Mouse (Mus musculus): Measurements from ENCODE around the gene Phf12. TPM values are rescaled to one million over a fixed set of nuclear protein-coding genes. Genes with fewer than 3 reads are reported as not detected.

Phf12 gene
- polyA plus RNA-seq, 1 experiment = 47.4 TPM

- no peaks in the 10 kb centered on the region for H3K4me1 ChIP-seq (ENCODE audit: control insufficient read depth, insufficient read depth, low read length)
- TF ChIP-seq POLR2A (IDR thresholded peaks at IDR 0.05; ENCODE audit: low read depth, low read length) (no peak), CTCF (IDR thresholded peaks at IDR 0.05; ENCODE audit: borderline replicate concordance, insufficient read depth, low read length) (no peak)
- H3K27ac ChIP-seq (ENCODE audit: insufficient read depth, low read length) = no peak overlapping the region
- H3K4me3 ChIP-seq (ENCODE audit: insufficient read depth, low read length) = no peak overlapping the region
These were observed 15.4 kb upstream of the Phf12 start for GRCm38 (mm10) chr11:77967114-77967513.

GRCm38 (mm10) chr11:77968786-77969185 lies 13.8 kb upstream of the Phf12 start:
- H3K4me3 ChIP-seq (ENCODE audit: insufficient read depth, low read length) = no peak overlapping the region
- no peak overlapping the region for H3K27ac ChIP-seq (ENCODE audit: insufficient read depth, low read length)
- no peaks in the 10 kb centered on the region for H3K4me1 ChIP-seq (ENCODE audit: control insufficient read depth, insufficient read depth, low read length)
- TF ChIP-seq CTCF (IDR thresholded peaks at IDR 0.05; ENCODE audit: borderline replicate concordance, insufficient read depth, low read length) = no peak
- no peak for TF ChIP-seq POLR2A (IDR thresholded peaks at IDR 0.05; ENCODE audit: low read depth, low read length)

GRCm38 (mm10) chr11:77970718-77971117 lies 11.8 kb upstream of the Phf12 start:
- no peak overlapping the region for H3K27ac ChIP-seq (ENCODE audit: insufficient read depth, low read length)
- H3K4me1 ChIP-seq (ENCODE audit: control insufficient read depth, insufficient read depth, low read length) = no peaks in the 10 kb centered on the region
- no peak overlapping the region for H3K4me3 ChIP-seq (ENCODE audit: insufficient read depth, low read length)
- TF ChIP-seq POLR2A (IDR thresholded peaks at IDR 0.05; ENCODE audit: low read depth, low read length) (no peak), CTCF (IDR thresholded peaks at IDR 0.05; ENCODE audit: borderline replicate concordance, insufficient read depth, low read length) (no peak)

- no peak overlapping the region for H3K27ac ChIP-seq (ENCODE audit: insufficient read depth, low read length)
- H3K4me3 ChIP-seq (ENCODE audit: insufficient read depth, low read length) = no peak overlapping the region
- TF ChIP-seq CTCF (IDR thresholded peaks at IDR 0.05; ENCODE audit: borderline replicate concordance, insufficient read depth, low read length) (no peak), POLR2A (IDR thresholded peaks at IDR 0.05; ENCODE audit: low read depth, low read length) (no peak)
- H3K4me1 ChIP-seq (ENCODE audit: control insufficient read depth, insufficient read depth, low read length) = no peaks in the 10 kb centered on the region
These were observed 9.0 kb upstream of the Phf12 start for GRCm38 (mm10) chr11:77973520-77973919.

GRCm38 (mm10) chr11:77974325-77974724 lies 8.2 kb upstream of the Phf12 start:
- TF ChIP-seq CTCF (IDR thresholded peaks at IDR 0.05; ENCODE audit: borderline replicate concordance, insufficient read depth, low read length) (no peak), POLR2A (IDR thresholded peaks at IDR 0.05; ENCODE audit: low read depth, low read length) (no peak)
- H3K4me3 ChIP-seq (ENCODE audit: insufficient read depth, low read length) = no peak overlapping the region
- no peaks in the 10 kb centered on the region for H3K4me1 ChIP-seq (ENCODE audit: control insufficient read depth, insufficient read depth, low read length)
- H3K27ac ChIP-seq (ENCODE audit: insufficient read depth, low read length) = no peak overlapping the region

- H3K4me3 ChIP-seq (ENCODE audit: insufficient read depth, low read length) = no peak overlapping the region
- H3K27ac ChIP-seq (ENCODE audit: insufficient read depth, low read length) = no peak overlapping the region
- TF ChIP-seq CTCF (IDR thresholded peaks at IDR 0.05; ENCODE audit: borderline replicate concordance, insufficient read depth, low read length) (no peak), POLR2A (IDR thresholded peaks at IDR 0.05; ENCODE audit: low read depth, low read length) (no peak)
- H3K4me1 ChIP-seq (ENCODE audit: control insufficient read depth, insufficient read depth, low read length) = no peaks in the 10 kb centered on the region
These were observed 6.7 kb upstream of the Phf12 start for GRCm38 (mm10) chr11:77975873-77976272.

GRCm38 (mm10) chr11:77978161-77978560 lies 4.4 kb upstream of the Phf12 start:
- no peaks in the 10 kb centered on the region for H3K4me1 ChIP-seq (ENCODE audit: control insufficient read depth, insufficient read depth, low read length)
- TF ChIP-seq POLR2A (IDR thresholded peaks at IDR 0.05; ENCODE audit: low read depth, low read length) (no peak), CTCF (IDR thresholded peaks at IDR 0.05; ENCODE audit: borderline replicate concordance, insufficient read depth, low read length) (no peak)

GRCm38 (mm10) chr11:77979221-77979809 lies 3.2 kb upstream of the Phf12 start:
- Histone ChIP-seq H3K4me3 (ENCODE audit: insufficient read depth, low read length) (no peak overlapping the region), H3K4me1 (ENCODE audit: control insufficient read depth, insufficient read depth, low read length) (no peaks in the 10 kb centered on the region), H3K27ac (ENCODE audit: insufficient read depth, low read length) (no peak overlapping the region)
- TF ChIP-seq CTCF (IDR thresholded peaks at IDR 0.05; ENCODE audit: borderline replicate concordance, insufficient read depth, low read length) (no peak), POLR2A (IDR thresholded peaks at IDR 0.05; ENCODE audit: low read depth, low read length) (no peak)

More at GRCm38 (mm10) chr11:77978161-77978560, 4.4 kb upstream of the Phf12 start:
- H3K27ac ChIP-seq (ENCODE audit: insufficient read depth, low read length) = no peak overlapping the region
- H3K4me3 ChIP-seq (ENCODE audit: insufficient read depth, low read length) = no peak overlapping the region

- Histone ChIP-seq H3K27ac (ENCODE audit: insufficient read depth, low read length) (no peak overlapping the region), H3K4me1 (ENCODE audit: control insufficient read depth, insufficient read depth, low read length) (no peaks in the 10 kb centered on the region), H3K4me3 (ENCODE audit: insufficient read depth, low read length) (no peak overlapping the region)
- TF ChIP-seq POLR2A (IDR thresholded peaks at IDR 0.05; ENCODE audit: low read depth, low read length) (no peak), CTCF (IDR thresholded peaks at IDR 0.05; ENCODE audit: borderline replicate concordance, insufficient read depth, low read length) (no peak)
These were observed 2.0 kb upstream of the Phf12 start for GRCm38 (mm10) chr11:77980281-77981204.
